8 mouse cellular contexts compared by ENCODE assay signal in the genomic region with DNA sequence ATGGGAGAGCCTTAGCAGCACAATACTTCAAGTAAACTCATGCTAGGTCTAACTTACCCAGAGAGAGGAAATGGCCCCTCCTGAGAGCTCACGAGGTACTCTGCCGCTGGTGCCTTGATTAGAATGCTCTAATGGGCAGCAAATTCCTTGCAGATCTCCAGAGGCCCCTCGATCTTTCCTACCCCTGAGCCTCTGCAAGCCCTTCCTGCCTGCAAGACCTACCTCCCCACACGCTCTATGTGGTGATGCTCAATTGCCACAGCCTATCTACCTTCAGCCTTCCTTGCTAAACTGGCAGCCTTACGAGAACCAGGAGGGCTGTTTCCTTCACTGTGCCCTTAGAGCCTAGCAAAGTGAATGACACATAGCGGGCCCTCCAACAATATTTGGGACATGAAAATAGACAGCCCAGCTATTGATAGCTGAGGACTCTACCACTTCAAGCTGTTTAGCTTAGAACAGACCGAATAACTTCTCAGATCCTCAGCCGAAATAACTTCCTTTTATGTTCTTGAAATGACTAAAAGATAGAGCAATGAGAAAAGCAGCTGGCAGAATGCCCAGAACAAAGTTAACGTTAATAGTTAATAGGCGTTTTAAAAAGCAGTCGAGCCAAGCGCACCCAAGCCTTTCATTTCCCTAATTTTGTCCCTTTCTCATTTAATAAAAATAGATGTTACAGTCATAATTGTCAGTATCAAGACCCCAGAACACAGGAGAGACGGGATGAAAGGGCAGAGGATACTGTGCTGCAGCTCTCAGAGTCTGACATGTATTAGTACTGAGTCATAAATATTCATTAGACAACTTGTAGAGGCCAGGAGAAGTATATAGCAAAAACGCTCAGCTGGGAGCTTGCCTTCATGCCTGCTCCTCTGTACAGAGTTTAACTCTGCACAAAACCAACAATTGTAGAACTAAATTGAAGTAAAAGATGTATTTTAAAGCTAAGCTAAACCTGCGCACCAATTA. TPM values are rescaled to one million over a fixed set of nuclear protein-coding genes. Genes with fewer than 3 reads are reported as not detected.
A peak's percentile ranks its signal among the peaks of the same experiment; 100 is the strongest.
DNase-seq lines count a peak whose midpoint lies in the region; ATAC-seq and TF ChIP-seq lines count a peak whose summit lies in the region.

No protein-coding gene starts in this region.

- H3K27ac ChIP-seq in gastrocnemius, adult 2 months = no peak overlapping the region

- no peak overlapping the region for H3K4me3 ChIP-seq in gastrocnemius, adult 2 months

- TF ChIP-seq CTCF in gastrocnemius, adult 2 months (IDR thresholded peaks at IDR 0.05) = no peak

- intact Hi-C loops in left cerebral cortex, postnatal 14 days (cut with DNase I) = no loop called here
- intact Hi-C loops in left cerebral cortex, postnatal 36 days (cut with DNase I) = no loop called here
- intact Hi-C loops in gastrocnemius, adult 2 months (cut with DNase I) = no loop called here
- intact Hi-C loops in gastrocnemius, postnatal 36 days (cut with DNase I) = no loop called here

- peak; percentile 57 for ATAC-seq in activated CD4-positive, CD25-positive, alpha-beta regulatory T cell, adult 4 months
- ATAC-seq in hematopoietic stem cell, adult 5-6 weeks (replicated peaks in 1 of 2; ENCODE audit: insufficient read depth in 1 of 2, low FRiP score in 2 of 2, low TSS enrichment in 1 of 2, low read depth in 1 of 2, poor library complexity in 2 of 2, severe bottlenecking in 2 of 2) = peak; percentile 44 to 60
- peak; percentile 62 for ATAC-seq in megakaryocyte, adult 5-6 weeks (ENCODE audit: poor library complexity, severe bottlenecking)

- DNase-seq in left cerebral cortex, postnatal 14 days (ENCODE audit: low spot score in 2 of 2) = peak; percentile 34 to 52
- no peak for DNase-seq in left cerebral cortex, adult 11 months (ENCODE audit: low spot score)
- no peak for DNase-seq in left cerebral cortex, postnatal 36 days (ENCODE audit: low spot score in 2 of 2)
- no peak for DNase-seq in gastrocnemius, adult 2 months
- no peak for DNase-seq in gastrocnemius, postnatal 36 days

RNA-seq across cellular contexts. Expression of a gene that starts 17.9 kb away (rescaled TPM):
- 100 to 1,000 TPM; 148 TPM for total RNA-seq in left cerebral cortex, postnatal 14 days (2021)
- 10 to 100 TPM; 15.7 to 32.8 TPM for polyA plus RNA-seq in activated CD4-positive, CD25-positive, alpha-beta regulatory T cell, adult 4 months (2017; shearing (Covaris generic))
- total RNA-seq in hematopoietic stem cell, adult 5-6 weeks (2017) = 63.7 and 71.4 TPM in 2 replicates
- total RNA-seq in megakaryocyte, adult 5-6 weeks (2015) = 14.8 and 16.2 TPM in 2 replicates
- total RNA-seq in megakaryocyte, adult 5-6 weeks (2017) = 40.0 and 47.9 TPM in 2 replicates
- total RNA-seq in left cerebral cortex, postnatal 36 days (2021) = 100 to 1,000 TPM; 170 to 172 TPM
- total RNA-seq in gastrocnemius, adult 2 months (2021) = 10 to 100 TPM; 20.3 to 24.8 TPM
- 10 to 100 TPM; 23.4 to 23.6 TPM for total RNA-seq in gastrocnemius, postnatal 36 days (2021)

Comparison
In these comparisons a context has a peak if more than half of its experiments do, and no peak if none do; other contexts are left out.
1. DNase-seq: peak in left cerebral cortex, postnatal 14 days (2 of 2); none in left cerebral cortex, adult 11 months (single experiment), left cerebral cortex, postnatal 36 days (0 of 2), gastrocnemius, adult 2 months (single experiment) and gastrocnemius, postnatal 36 days (0 of 2).
2. Peak in every context shown above with its lines, with median percentiles within 50 percentile points of each other: ATAC-seq.